Comparison of ENCODE assay signal across 23 mouse cellular contexts in genomic region chr2:128543495-128543894, GRCm38 (mm10). TPM values are rescaled to one million over a fixed set of nuclear protein-coding genes. Genes with fewer than 3 reads are reported as not detected.
A peak's percentile ranks its signal among the peaks of the same experiment; 100 is the strongest.
DNase-seq lines count a peak whose midpoint lies in the region; ATAC-seq lines count a peak whose summit lies in the region.
"Had no signal": no experiment of that assay in that cellular context is flagged by ENCODE, and none has a peak within 500 bp of the region (broad histone marks: within the 10 kb centered on the region; RNA-seq: fewer than 3 reads in every experiment).

No protein-coding gene starts in this region.

- no peak overlapping the region for H3K4me3 ChIP-seq in hindbrain, embryonic 10.5 days
- no peak overlapping the region for H3K4me3 ChIP-seq in hindbrain, embryonic 14.5 days (replicated peaks; ENCODE audit: low read length)
- H3K4me3 ChIP-seq: forebrain, embryonic 12.5 days; heart, embryonic 15.5 days; hindbrain, embryonic 12.5 days; neural tube, embryonic 15.5 days had no signal

- H3K9ac ChIP-seq in hindbrain, embryonic 14.5 days = no peak overlapping the region
- H3K9ac ChIP-seq: forebrain, embryonic 12.5 days; heart, embryonic 15.5 days; hindbrain, embryonic 12.5 days; neural tube, embryonic 15.5 days had no signal

- H3K27ac ChIP-seq in hindbrain, embryonic 10.5 days = peak overlapping the region; percentile 69; the same call in 1 of the 2 replicates
- H3K27ac ChIP-seq in hindbrain, embryonic 14.5 days = no peak overlapping the region
- H3K27ac ChIP-seq: forebrain, embryonic 12.5 days; heart, embryonic 15.5 days; hindbrain, embryonic 12.5 days; neural tube, embryonic 15.5 days had no signal

- H3K4me1 ChIP-seq in hindbrain, embryonic 10.5 days (replicated peaks) = peaks cover 11% of the 10 kb centered on the region
- no peaks in the 10 kb centered on the region for H3K4me1 ChIP-seq in hindbrain, embryonic 14.5 days (replicated peaks; ENCODE audit: control insufficient read depth, insufficient read depth, low read length)
- H3K4me1 ChIP-seq: heart, embryonic 15.5 days; neural tube, embryonic 15.5 days had no signal

- H3K9me3 ChIP-seq in hindbrain, embryonic 10.5 days = no peaks in the 10 kb centered on the region
- no peaks in the 10 kb centered on the region for H3K9me3 ChIP-seq in hindbrain, embryonic 14.5 days (ENCODE audit: control insufficient read depth, low read length)
- H3K9me3 ChIP-seq: forebrain, embryonic 12.5 days; heart, embryonic 15.5 days; hindbrain, embryonic 12.5 days; neural tube, embryonic 15.5 days had no signal

- 87% methylated on average over 8 of the region's 8 CpGs for WGBS in hindbrain, embryonic 10.5 days
- WGBS in hindbrain, embryonic 14.5 days = 91% methylated on average over 8 of the region's 8 CpGs

- ATAC-seq in hindbrain, embryonic 14.5 days (ENCODE audit: low FRiP score) = no peak
- ATAC-seq in megakaryocyte, adult 5-6 weeks (ENCODE audit: poor library complexity, severe bottlenecking) = peak; percentile 53

- H3K27me3 ChIP-seq in hindbrain, embryonic 10.5 days (ENCODE audit: insufficient read depth, poor library complexity, severe bottlenecking) = no peaks in the 10 kb centered on the region
- H3K27me3 ChIP-seq in hindbrain, embryonic 14.5 days (ENCODE audit: control insufficient read depth, insufficient read depth, low read length) = no peaks in the 10 kb centered on the region
- H3K27me3 ChIP-seq: forebrain, embryonic 12.5 days; heart, embryonic 15.5 days; hindbrain, embryonic 12.5 days; neural tube, embryonic 15.5 days had no signal

- H3K4me2 ChIP-seq in hindbrain, embryonic 14.5 days (replicated peaks) = no peak overlapping the region
- H3K4me2 ChIP-seq: forebrain, embryonic 12.5 days; heart, embryonic 15.5 days; hindbrain, embryonic 12.5 days; neural tube, embryonic 15.5 days had no signal

- DNase-seq in hindbrain, embryonic 10.5 days (ENCODE audit: low spot score) = no peak
- no peak for DNase-seq in hindbrain, embryonic 14.5 days (ENCODE audit: low spot score)
- peak; percentile 16 for DNase-seq in thymus, postnatal 4 days
- DNase-seq in thymus, postnatal 14 days = no peak
- no peak for DNase-seq in yolk sac, embryonic 10.5 days (ENCODE audit: low spot score)
- DNase-seq in gastrocnemius, postnatal 4 days (ENCODE audit: low spot score in 2 of 2) = no peak
- no peak for DNase-seq in cerebellum, adult 11-12 months
- DNase-seq: B cell, adult 2 months; cerebellum, adult 18-20 months; heart, adult 11 months; kidney, adult 2 months; kidney, postnatal 4 days; layer of hippocampus, postnatal 36 days had no signal

- H3K36me3 ChIP-seq in hindbrain, embryonic 10.5 days = no peaks in the 10 kb centered on the region
- H3K36me3 ChIP-seq in hindbrain, embryonic 14.5 days (replicated peaks; ENCODE audit: control insufficient read depth, insufficient read depth) = no peaks in the 10 kb centered on the region
- H3K36me3 ChIP-seq: forebrain, embryonic 12.5 days; heart, embryonic 15.5 days; hindbrain, embryonic 12.5 days; neural tube, embryonic 15.5 days had no signal

RNA-seq across cellular contexts. Expression of gene Spdye4c, which starts 47.5 kb away (rescaled TPM):
- polyA plus RNA-seq in hindbrain, embryonic 10.5 days (2016; fragmentation: Nextera tagmentation; extraction: Ambion mirVana) = not detected in 2 replicates
- polyA plus RNA-seq in hindbrain, embryonic 14.5 days (2014; fragmentation: Nextera tagmentation; extraction: Ambion mirVana) = not detected in 2 replicates
- not detected in 2 replicates for total RNA-seq in megakaryocyte, adult 5-6 weeks (2015)
- not detected in 2 replicates for total RNA-seq in megakaryocyte, adult 5-6 weeks (2017)
- not detected for total RNA-seq in gastrocnemius, postnatal 4 days (2021)
- total RNA-seq: adrenal gland, adult 18-20 months; layer of hippocampus, postnatal 36 days had no signal
- polyA plus RNA-seq: embryonic facial prominence, embryonic 14.5 days; forebrain, embryonic 12.5 days; heart, embryonic 15.5 days; hindbrain, embryonic 12.5 days; kidney, adult 2 months; limb, embryonic 14.5 days; lung, embryonic 16.5 days; neural tube, embryonic 15.5 days; small intestine, adult 2 months had no signal
